Mouse (Mus musculus): ENCODE results near the gene Slc28a1. TPM values are rescaled to one million over a fixed set of nuclear protein-coding genes. Genes with fewer than 3 reads are reported as not detected.
A peak's percentile ranks its signal among the peaks of the same experiment; 100 is the strongest.

The Slc28a1 gene
- polyA plus RNA-seq, 1 experiment from 2014 or later, result not detected

GRCm38 (mm10) chr7:81124773-81125172 is 10.2 kb downstream of the Slc28a1 start:
- Histone ChIP-seq H3K27ac (no peak overlapping the region), H3K4me2 (no peak overlapping the region), H3K36me3 (no peaks in the 10 kb centered on the region), H3K9me3 (peaks cover 12% of the 10 kb centered on the region), H3K4me1 (replicated peaks) (peaks cover 25% of the 10 kb centered on the region), H3K27me3 (no peaks in the 10 kb centered on the region), H3K4me3 (replicated peaks) (no peak overlapping the region), H3K9ac (replicated peaks) (no peak overlapping the region)
- WGBS, result 85% methylated on average over 8 of the region's 8 CpGs
- no peak for ATAC-seq (ENCODE audit: insufficient number of reproducible peaks, insufficient read depth, low FRiP score, low TSS enrichment, low read depth)

GRCm38 (mm10) chr7:81125215-81126175 is 10.9 kb downstream of the Slc28a1 start:
- H3K27ac ChIP-seq, result no peak overlapping the region

GRCm38 (mm10) chr7:81131864-81132263 is 17.3 kb downstream of the Slc28a1 start:
- Histone ChIP-seq H3K9me3 (peaks cover 10% of the 10 kb centered on the region; the same call in 1 of the 2 replicates), H3K4me3 (replicated peaks) (no peak overlapping the region), H3K36me3 (no peaks in the 10 kb centered on the region), H3K4me2 (no peak overlapping the region), H3K27me3 (no peaks in the 10 kb centered on the region), H3K27ac (peak overlapping the region; percentile 18), H3K4me1 (replicated peaks) (peaks cover 45% of the 10 kb centered on the region), H3K9ac (replicated peaks) (no peak overlapping the region)
- ATAC-seq (ENCODE audit: insufficient number of reproducible peaks, insufficient read depth, low FRiP score, low TSS enrichment, low read depth), result no peak
- 17% methylated on average over 7 of the region's 7 CpGs for WGBS

More at GRCm38 (mm10) chr7:81125215-81126175, 10.9 kb downstream of the Slc28a1 start:
- Histone ChIP-seq H3K4me3 (replicated peaks) (no peak overlapping the region), H3K9me3 (peaks cover 12% of the 10 kb centered on the region), H3K4me1 (replicated peaks) (peaks cover 24% of the 10 kb centered on the region), H3K36me3 (no peaks in the 10 kb centered on the region), H3K9ac (replicated peaks) (no peak overlapping the region), H3K27me3 (no peaks in the 10 kb centered on the region), H3K4me2 (no peak overlapping the region)
- WGBS, result 68% methylated on average over 10 of the region's 10 CpGs
- ATAC-seq (ENCODE audit: insufficient number of reproducible peaks, insufficient read depth, low FRiP score, low TSS enrichment, low read depth), result no peak

GRCm38 (mm10) chr7:81132851-81133279 is 18.3 kb downstream of the Slc28a1 start:
- 0 out of 2 replicates have a peak overlapping the region, but pooled peaks have one; percentile 29 for H3K27ac ChIP-seq
- peaks cover 5% of the 10 kb centered on the region; the same call in 1 of the 2 replicates for H3K9me3 ChIP-seq
- WGBS, result 11% methylated on average over 2 of the region's 2 CpGs
- ATAC-seq (ENCODE audit: insufficient number of reproducible peaks, insufficient read depth, low FRiP score, low TSS enrichment, low read depth), result no peak
- peaks cover 45% of the 10 kb centered on the region for H3K4me1 ChIP-seq (replicated peaks)
- H3K9ac ChIP-seq (replicated peaks), result no peak overlapping the region
- no peak overlapping the region for H3K4me3 ChIP-seq (replicated peaks)
- no peaks in the 10 kb centered on the region for H3K27me3 ChIP-seq
- H3K4me2 ChIP-seq, result no peak overlapping the region
- no peaks in the 10 kb centered on the region for H3K36me3 ChIP-seq

- H3K4me2 ChIP-seq, result no peak overlapping the region
- H3K4me1 ChIP-seq (replicated peaks), result peaks cover 45% of the 10 kb centered on the region
- no peak overlapping the region for H3K4me3 ChIP-seq (replicated peaks)
- H3K9me3 ChIP-seq, result no peaks in the 10 kb centered on the region
- H3K27me3 ChIP-seq, result no peaks in the 10 kb centered on the region
- 66% methylated on average over 6 of the region's 6 CpGs for WGBS
- H3K36me3 ChIP-seq, result no peaks in the 10 kb centered on the region
- no peak for ATAC-seq (ENCODE audit: insufficient number of reproducible peaks, insufficient read depth, low FRiP score, low TSS enrichment, low read depth)
- no peak overlapping the region for H3K27ac ChIP-seq
- H3K9ac ChIP-seq (replicated peaks), result no peak overlapping the region
Measured at GRCm38 (mm10) chr7:81133416-81133815, 18.8 kb downstream of the Slc28a1 start.

- Histone ChIP-seq H3K36me3 (no peaks in the 10 kb centered on the region), H3K9ac (replicated peaks) (no peak overlapping the region), H3K4me1 (replicated peaks) (peaks cover 45% of the 10 kb centered on the region), H3K27me3 (no peaks in the 10 kb centered on the region), H3K4me3 (replicated peaks) (no peak overlapping the region), H3K4me2 (no peak overlapping the region), H3K27ac (no peak overlapping the region), H3K9me3 (no peaks in the 10 kb centered on the region)
- no peak for ATAC-seq (ENCODE audit: insufficient number of reproducible peaks, insufficient read depth, low FRiP score, low TSS enrichment, low read depth)
- 66% methylated on average over 2 of the region's 2 CpGs for WGBS
Measured at GRCm38 (mm10) chr7:81133941-81134340, 19.3 kb downstream of the Slc28a1 start.

GRCm38 (mm10) chr7:81134614-81135067 is 20.0 kb downstream of the Slc28a1 start:
- Histone ChIP-seq H3K4me2 (peak overlapping the region; percentile 51), H3K36me3 (no peaks in the 10 kb centered on the region), H3K4me1 (replicated peaks) (peaks cover 44% of the 10 kb centered on the region), H3K9me3 (no peaks in the 10 kb centered on the region), H3K9ac (replicated peaks) (no peak overlapping the region; the same call in 1 of the 2 replicates), H3K27me3 (no peaks in the 10 kb centered on the region), H3K27ac (peak overlapping the region; percentile 66), H3K4me3 (replicated peaks) (peak overlapping the region; percentile 23; the same call in 1 of the 2 replicates)
- WGBS, result 6% methylated on average over 9 of the region's 9 CpGs
- ATAC-seq (ENCODE audit: insufficient number of reproducible peaks, insufficient read depth, low FRiP score, low TSS enrichment, low read depth), result peak; percentile 85

- H3K9ac ChIP-seq (replicated peaks), result no peak overlapping the region
- H3K36me3 ChIP-seq, result no peaks in the 10 kb centered on the region
- no peak overlapping the region for H3K4me3 ChIP-seq (replicated peaks)
- H3K4me2 ChIP-seq, result no peak overlapping the region
- H3K9me3 ChIP-seq, result no peaks in the 10 kb centered on the region
- WGBS, result 87% methylated on average over 5 of the region's 5 CpGs
- ATAC-seq (ENCODE audit: insufficient number of reproducible peaks, insufficient read depth, low FRiP score, low TSS enrichment, low read depth), result no peak
- peaks cover 25% of the 10 kb centered on the region for H3K4me1 ChIP-seq (replicated peaks)
- H3K27ac ChIP-seq, result no peak overlapping the region
- H3K27me3 ChIP-seq, result no peaks in the 10 kb centered on the region
Measured at GRCm38 (mm10) chr7:81137292-81137691, 22.7 kb downstream of the Slc28a1 start.

GRCm38 (mm10) chr7:81139100-81139499 is 24.5 kb downstream of the Slc28a1 start:
- H3K36me3 ChIP-seq, result no peaks in the 10 kb centered on the region

GRCm38 (mm10) chr7:81139671-81140404 is 25.2 kb downstream of the Slc28a1 start:
- WGBS, result 87% methylated on average over 5 of the region's 5 CpGs
- Histone ChIP-seq H3K4me3 (replicated peaks) (no peak overlapping the region), H3K27ac (no peak overlapping the region), H3K4me1 (replicated peaks) (peaks cover 5% of the 10 kb centered on the region), H3K36me3 (no peaks in the 10 kb centered on the region), H3K4me2 (no peak overlapping the region), H3K27me3 (no peaks in the 10 kb centered on the region), H3K9ac (replicated peaks) (no peak overlapping the region), H3K9me3 (no peaks in the 10 kb centered on the region)
- ATAC-seq (ENCODE audit: insufficient number of reproducible peaks, insufficient read depth, low FRiP score, low TSS enrichment, low read depth), result no peak

More at GRCm38 (mm10) chr7:81139100-81139499, 24.5 kb downstream of the Slc28a1 start:
- no peaks in the 10 kb centered on the region for H3K9me3 ChIP-seq
- ATAC-seq (ENCODE audit: insufficient number of reproducible peaks, insufficient read depth, low FRiP score, low TSS enrichment, low read depth), result no peak
- peaks cover 10% of the 10 kb centered on the region for H3K4me1 ChIP-seq (replicated peaks)
- H3K9ac ChIP-seq (replicated peaks), result no peak overlapping the region
- H3K4me2 ChIP-seq, result no peak overlapping the region
- H3K27me3 ChIP-seq, result no peaks in the 10 kb centered on the region
- H3K27ac ChIP-seq, result no peak overlapping the region
- WGBS, result 88% methylated on average over 7 of the region's 7 CpGs
- no peak overlapping the region for H3K4me3 ChIP-seq (replicated peaks)

GRCm38 (mm10) chr7:81141541-81141940 is 26.9 kb downstream of the Slc28a1 start:
- no peaks in the 10 kb centered on the region for H3K36me3 ChIP-seq
- H3K27me3 ChIP-seq, result no peaks in the 10 kb centered on the region
- no peak overlapping the region for H3K4me2 ChIP-seq
- no peak overlapping the region for H3K27ac ChIP-seq
- no peak for ATAC-seq (ENCODE audit: insufficient number of reproducible peaks, insufficient read depth, low FRiP score, low TSS enrichment, low read depth)
- H3K9ac ChIP-seq (replicated peaks), result no peak overlapping the region
- H3K4me1 ChIP-seq (replicated peaks), result no peaks in the 10 kb centered on the region
- no peak overlapping the region for H3K4me3 ChIP-seq (replicated peaks)
- 61% methylated on average over 1 of the region's 1 CpGs for WGBS
- no peaks in the 10 kb centered on the region for H3K9me3 ChIP-seq

All from limb, embryonic 12.5 days (tissue).